Mouse (Mus musculus): ENCODE data around the gene Lcn12. TPM values are rescaled to one million over a fixed set of nuclear protein-coding genes. Genes with fewer than 3 reads are reported as not detected.

Lcn12 gene
- total RNA-seq, 2 experiments from 2014 or later = not detected

DNA sequence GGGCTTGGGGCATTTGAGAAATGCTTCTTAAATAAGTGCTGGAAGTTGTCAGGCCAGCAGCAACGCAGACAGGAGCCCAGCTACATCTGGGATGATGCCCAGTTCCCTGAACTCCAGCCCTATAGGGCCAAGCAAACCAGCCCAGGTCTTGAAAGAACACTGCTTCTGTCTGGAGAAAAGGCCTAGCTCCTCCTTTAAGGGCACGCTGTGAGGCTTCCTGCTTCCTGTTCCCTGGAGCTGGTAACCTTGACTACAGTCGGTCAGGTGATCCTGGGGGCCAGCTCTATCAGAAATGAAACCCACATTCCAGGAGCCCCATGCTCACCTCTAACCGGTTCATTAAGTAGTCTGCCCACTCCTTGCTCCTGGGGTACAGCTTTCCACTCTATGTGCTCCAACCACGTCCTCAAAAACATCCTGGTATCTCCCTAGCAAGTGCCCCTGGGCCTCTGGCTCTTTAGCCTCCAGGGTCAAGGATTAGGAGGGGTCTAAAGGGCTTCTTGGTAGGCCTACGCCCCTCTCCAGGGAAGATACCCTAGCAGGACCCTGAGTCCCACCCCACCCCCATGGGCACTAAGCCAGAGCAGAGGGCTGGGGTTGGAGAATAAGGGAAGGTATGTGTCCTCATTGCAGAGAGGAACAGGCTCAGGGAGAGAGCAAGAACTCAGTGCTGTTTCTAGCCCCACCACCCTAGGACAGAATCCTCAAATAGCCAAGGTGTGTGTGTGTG is 4.3 kb upstream of the Lcn12 start:
- DNase-seq (ENCODE audit: extremely low spot score in 1 of 2, low spot score in 1 of 2) = no peak

DNA sequence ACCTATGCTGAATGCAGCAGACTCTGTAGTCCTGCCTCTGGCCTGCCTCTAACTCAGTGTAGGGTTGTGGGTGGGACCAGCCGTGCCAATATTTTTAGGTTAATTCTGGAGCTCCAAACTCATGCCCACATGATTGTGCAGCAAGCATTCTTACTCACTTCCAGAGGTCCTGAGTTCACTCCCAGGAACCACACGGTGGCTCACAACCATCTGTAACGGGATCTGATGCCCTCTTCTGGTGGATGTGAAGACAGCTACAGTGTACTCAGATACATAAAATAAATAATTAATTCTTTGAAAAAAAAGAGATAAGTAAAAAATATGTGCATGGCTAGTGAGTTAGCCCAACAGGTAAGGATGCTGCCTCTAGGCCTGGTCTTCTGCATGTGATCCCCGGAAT is 2.8 kb upstream of the Lcn12 start:
- DNase-seq (ENCODE audit: extremely low spot score in 1 of 2, low spot score in 1 of 2) = no peak

GRCm38 (mm10) chr2:25492988-25493387 is 723 bp downstream of the Lcn12 start:
- no peak for DNase-seq (ENCODE audit: extremely low spot score in 1 of 2, low spot score in 1 of 2)

- no peak for DNase-seq (ENCODE audit: extremely low spot score in 1 of 2, low spot score in 1 of 2)
Measured at GRCm38 (mm10) chr2:25488671-25489068, 5.0 kb downstream of the Lcn12 start.

DNA sequence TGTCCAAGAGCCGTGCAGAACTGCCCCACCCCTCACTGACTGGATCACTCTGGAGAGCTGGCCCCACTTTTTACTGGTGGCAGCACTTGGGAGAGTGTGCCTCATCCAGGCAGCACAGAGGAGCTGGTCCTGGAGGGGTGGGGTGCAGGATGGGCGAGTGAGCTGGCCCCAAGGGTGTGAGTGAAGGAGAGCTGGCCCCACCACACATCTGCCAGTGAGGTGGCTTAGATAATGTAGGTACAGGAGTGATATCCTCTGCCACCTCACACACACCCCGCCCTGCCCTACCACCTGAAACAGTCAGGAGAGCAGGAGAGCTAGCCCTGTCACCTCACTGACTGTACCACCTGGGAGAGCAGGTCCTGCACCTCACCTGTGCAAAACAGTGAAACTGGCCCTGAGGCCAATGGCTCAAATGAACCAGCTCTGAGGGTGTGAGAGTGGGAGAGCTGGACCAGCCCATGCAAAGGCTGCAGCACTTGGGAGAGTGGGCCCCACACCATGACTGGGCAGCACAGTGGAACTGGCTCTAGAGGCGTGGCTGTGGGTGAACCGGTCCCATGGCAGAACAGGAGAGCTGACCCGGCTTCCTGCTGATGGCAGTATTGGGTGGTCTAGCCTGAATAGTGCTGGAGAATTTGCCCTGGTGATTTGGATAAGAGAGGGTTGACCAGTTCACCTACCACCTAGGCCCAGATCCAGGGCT is 5.6 kb downstream of the Lcn12 start:
- no peak for DNase-seq (ENCODE audit: extremely low spot score in 1 of 2, low spot score in 1 of 2)

DNA sequence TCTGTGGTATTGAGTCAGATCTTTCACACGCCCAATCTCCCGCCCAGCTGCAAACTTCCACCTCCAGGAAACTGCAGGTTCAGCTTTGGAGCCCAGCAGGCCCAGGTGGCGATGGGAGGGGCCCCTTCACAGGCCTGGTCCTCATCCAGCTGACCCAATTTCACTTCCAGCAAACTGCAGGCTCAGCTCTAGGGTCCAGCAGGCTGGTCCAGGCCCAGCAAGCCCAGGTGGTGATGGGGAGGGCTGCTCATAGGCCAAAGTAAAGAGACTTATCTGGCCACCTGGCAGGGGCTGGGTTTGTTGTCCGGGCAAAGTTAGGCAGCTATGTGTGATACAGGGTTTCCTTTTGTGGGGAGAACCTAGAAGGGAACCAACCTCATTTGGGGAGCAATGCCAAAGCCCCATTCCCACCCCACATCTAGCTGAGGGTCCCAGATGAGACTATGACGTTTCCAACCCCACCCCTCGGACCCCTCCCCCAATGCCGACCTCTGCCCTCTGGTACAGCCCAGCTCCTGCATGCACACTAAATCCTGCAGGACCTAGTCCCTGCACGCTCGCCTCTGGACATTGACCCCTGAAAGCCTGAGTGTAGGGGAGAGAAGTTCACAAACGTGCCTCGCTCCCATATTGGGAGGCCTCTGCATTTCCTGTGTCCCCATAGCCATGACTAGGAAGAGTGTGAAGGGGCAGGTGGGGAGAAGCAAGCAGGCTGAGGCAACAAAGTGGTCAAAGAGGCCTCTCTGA is 8.6 kb downstream of the Lcn12 start:
- DNase-seq (ENCODE audit: extremely low spot score in 1 of 2, low spot score in 1 of 2) = no peak

- peak in 1 of 2 experiments; percentile 37 for DNase-seq (ENCODE audit: extremely low spot score in 1 of 2, low spot score in 1 of 2)
Measured at GRCm38 (mm10) chr2:25482969-25483368, 10.7 kb downstream of the Lcn12 start.

GRCm38 (mm10) chr2:25480541-25480940 is 13.2 kb downstream of the Lcn12 start:
- no peak for DNase-seq (ENCODE audit: extremely low spot score in 1 of 2, low spot score in 1 of 2)

DNA sequence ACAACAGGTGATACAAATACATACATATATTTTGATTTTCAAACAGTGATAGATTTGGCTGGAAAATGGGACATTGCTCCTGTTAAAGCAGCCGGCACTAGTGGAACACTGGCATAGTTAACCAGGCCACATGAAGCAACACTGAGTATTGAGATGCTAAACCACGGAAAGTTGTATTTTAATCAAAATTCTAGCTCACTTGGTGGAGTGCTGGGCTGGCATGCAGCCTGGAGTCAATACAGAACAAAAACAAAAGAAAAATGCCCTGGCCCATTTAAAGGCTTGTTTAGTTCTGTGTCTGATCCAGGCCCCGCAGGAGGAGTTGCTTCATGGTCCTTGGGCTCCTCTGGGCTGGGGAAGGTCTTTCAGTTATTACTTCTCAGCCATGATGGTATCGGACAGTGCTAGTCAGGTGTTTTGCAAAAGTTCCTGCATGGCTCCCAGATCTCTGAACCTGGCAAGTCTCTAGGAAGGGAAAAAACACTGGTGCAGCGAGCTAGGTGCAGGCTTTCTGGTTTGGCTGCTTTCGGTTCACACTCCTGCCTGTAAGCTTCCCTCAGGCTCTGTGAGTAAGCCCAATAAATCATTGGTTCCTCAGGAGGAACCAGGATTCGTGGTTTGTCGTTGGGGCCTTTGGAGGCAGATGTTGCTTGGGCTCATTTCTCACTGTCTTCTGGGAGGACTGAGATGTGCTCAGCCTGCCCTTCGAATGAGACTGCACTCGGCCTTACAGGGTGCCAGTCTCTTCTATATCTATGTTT is 14.0 kb downstream of the Lcn12 start:
- no peak for DNase-seq (ENCODE audit: extremely low spot score in 1 of 2, low spot score in 1 of 2)

DNA sequence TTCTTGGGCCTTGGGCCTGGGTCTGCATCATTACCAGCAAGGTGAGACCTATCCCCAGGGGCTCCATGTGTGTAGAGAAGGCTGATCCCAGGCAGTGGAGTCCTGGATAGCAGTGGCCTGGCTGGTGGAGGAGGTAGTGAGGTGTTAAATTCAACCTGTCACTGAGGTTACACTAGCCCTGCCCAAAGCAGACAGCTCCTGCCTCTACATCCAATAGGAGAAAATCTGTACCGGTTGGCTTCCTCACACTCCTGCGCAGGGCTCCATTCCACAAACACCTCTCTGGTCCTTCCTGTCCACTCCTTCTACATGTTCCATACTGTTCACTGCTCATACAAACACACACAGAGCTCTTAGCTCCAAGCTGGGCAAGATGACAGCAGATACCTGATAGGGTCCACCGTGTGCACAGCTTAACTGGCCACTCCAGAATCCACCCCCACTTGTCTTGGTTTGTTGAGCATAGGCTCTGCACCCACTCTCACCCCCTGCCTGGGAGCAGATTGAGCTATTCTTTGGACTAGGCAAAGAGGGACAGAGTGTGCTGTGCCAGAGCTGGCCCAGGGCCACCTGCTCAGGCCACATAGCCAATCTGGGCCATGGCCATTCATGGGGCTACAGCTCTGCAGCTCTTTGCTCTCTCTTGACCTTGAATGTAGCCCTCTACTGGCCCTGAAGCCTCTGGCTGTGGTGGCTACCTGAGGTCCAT is 15.6 kb downstream of the Lcn12 start:
- DNase-seq (ENCODE audit: extremely low spot score in 1 of 2, low spot score in 1 of 2) = peak in 1 of 2 experiments; percentile 31

DNA sequence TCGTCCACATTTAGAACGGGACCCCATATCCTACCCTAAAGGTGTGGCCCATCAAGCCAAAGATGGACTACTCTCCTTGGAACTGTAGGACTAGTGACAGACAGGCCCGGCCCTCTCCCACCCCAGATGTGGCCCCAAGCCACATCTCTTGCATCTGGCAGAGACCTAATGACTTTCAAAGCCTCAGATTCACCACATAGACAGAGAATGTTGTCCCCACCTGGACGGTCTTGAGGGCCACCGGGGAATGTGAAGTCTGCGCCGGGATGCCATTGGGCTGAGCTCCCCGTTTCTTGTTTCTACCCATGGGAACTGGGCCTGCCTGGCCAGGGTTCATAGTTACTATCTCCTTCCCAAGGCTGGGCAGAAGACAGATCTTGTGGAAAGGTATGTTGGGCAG is 16.2 kb downstream of the Lcn12 start:
- no peak for DNase-seq (ENCODE audit: extremely low spot score in 1 of 2, low spot score in 1 of 2)

DNA sequence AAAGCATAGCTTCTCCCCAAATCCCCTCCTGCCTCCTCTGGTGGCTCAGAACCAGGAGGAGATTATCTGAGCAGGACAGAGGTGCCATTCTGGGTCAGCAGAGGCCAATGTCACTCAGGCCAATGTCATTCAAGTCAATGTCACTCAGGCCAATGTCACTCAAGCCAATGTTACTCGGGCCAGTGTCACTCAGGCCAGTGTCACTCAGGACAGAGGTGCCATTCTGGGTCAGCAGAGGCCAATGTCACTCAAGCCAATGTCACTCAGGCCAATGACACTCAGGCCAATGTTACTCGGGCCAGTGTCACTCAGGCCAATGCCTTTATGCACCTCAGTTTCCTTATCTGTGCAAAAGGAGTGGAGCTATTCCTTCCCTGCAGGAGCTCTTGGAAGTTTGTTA is 21.2 kb downstream of the Lcn12 start:
- DNase-seq (ENCODE audit: extremely low spot score in 1 of 2, low spot score in 1 of 2) = no peak

DNA sequence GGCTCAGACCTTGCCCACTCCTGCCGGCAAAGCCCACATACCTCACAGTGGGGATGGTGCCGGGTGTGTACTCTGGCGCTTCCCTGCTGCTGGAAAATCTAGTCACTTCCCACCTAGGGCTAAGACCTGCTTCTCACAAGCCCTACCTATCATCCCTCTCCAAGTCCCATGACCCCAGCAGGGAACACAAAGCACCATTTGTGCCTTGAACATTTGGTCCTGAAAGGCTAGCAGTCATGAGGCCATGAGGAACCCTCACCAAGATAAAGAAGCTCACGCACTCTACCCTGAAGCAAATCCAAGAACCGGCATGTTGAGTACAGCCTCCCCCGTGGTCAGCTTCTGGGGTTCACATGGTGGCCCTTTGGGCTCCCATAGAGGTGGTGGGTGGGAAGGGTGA is 23.7 kb downstream of the Lcn12 start, which contains the start of gene Ptgds:
Gene Ptgds, minus strand, starts transcription at position 78 of the 400 bp plus-strand sequence.
- no peak for DNase-seq (ENCODE audit: extremely low spot score in 1 of 2, low spot score in 1 of 2)

GRCm38 (mm10) chr2:25468962-25469915 is 24.5 kb downstream of the Lcn12 start:
- peak in 1 of 2 experiments; percentile 41 for DNase-seq (ENCODE audit: extremely low spot score in 1 of 2, low spot score in 1 of 2)

DNA sequence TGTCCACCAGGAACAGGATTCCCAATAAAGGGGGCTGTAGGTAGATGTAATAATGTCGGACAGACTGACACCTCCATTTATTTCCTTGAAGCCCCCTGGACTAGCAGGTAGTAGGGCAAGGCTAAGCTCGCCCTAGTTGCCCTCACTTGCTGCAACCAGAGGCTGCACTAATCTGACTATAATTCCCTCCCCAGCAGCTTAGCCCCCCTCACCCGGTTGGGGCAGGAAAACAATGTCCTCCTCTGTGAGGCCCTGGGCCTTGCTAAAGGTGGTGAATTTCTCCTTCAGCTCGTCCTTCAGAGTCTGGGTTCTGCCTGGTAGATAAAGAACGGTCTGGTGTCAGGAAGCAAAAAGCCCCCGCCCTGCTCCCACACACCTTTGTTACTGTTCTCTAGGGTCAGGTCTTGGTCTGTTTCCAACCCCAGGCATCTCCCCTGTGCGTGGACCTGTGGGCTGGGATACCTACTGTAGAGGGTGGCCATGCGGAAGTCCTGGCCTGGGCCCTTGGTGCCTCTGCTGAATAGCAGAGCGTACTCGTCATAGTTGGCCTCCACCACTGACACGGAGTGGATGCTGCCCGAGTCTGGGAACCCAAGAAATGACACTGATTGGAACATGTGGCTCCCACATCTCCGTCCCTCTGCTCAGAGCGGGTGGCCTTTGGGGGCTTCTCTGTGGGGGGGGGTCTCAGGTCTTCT is 26.0 kb downstream of the Lcn12 start:
- DNase-seq (ENCODE audit: extremely low spot score in 1 of 2, low spot score in 1 of 2) = no peak

GRCm38 (mm10) chr2:25465816-25466635 is 27.7 kb downstream of the Lcn12 start:
- no peak for DNase-seq (ENCODE audit: extremely low spot score in 1 of 2, low spot score in 1 of 2)

DNA sequence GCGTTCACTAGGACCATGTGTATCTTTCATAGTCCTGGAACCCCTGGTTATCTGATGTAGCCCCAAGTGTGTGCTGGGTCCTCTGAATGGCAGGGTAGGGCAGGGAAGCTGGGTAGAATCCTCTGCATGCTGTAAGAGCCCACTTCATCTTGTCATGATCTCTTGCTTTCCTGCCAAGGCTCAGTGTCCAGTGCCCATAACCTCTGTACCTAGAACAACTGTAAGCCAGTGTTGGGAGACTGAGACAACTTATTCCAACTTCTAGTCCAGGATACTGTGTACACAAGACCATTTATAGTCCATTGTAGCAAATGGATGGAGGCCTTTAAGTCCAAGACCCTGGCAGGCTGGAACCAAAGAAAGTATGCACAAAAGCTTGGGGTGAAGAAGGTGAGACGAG is 28.5 kb downstream of the Lcn12 start:
- no peak for DNase-seq (ENCODE audit: extremely low spot score in 1 of 2, low spot score in 1 of 2)

Measured in layer of hippocampus, postnatal 25 days (tissue).